Mouse (Mus musculus): ENCODE results near the gene Entpd7. TPM values are rescaled to one million over a fixed set of nuclear protein-coding genes. Genes with fewer than 3 reads are reported as not detected.
A peak's percentile ranks its signal among the peaks of the same experiment; 100 is the strongest.

The Entpd7 gene
- polyA plus RNA-seq, 1 experiment from 2014 or later: 7.9 TPM

GRCm38 (mm10) chr19:43663471-43663870 lies 26.0 kb upstream of the Entpd7 start:
- Histone ChIP-seq H3K4me3 (no peak overlapping the region), H3K4me1 (no peaks in the 10 kb centered on the region)

GRCm38 (mm10) chr19:43665441-43666048 lies 23.9 kb upstream of the Entpd7 start:
- DNase-seq (ENCODE audit: low spot score): no peak
- Histone ChIP-seq H3K9me3 (no peaks in the 10 kb centered on the region), H3K27ac (no peak overlapping the region), H3K36me3 (peaks cover 17% of the 10 kb centered on the region), H3K4me1 (no peaks in the 10 kb centered on the region), H3K4me3 (no peak overlapping the region), H3K27me3 (ENCODE audit: insufficient read depth, poor library complexity, severe bottlenecking) (peaks cover 12% of the 10 kb centered on the region; the same call in 1 of the 2 replicates)
- WGBS: 58% methylated on average over 12 of the region's 12 CpGs

More at GRCm38 (mm10) chr19:43663471-43663870, 26.0 kb upstream of the Entpd7 start:
- H3K9me3 ChIP-seq: no peaks in the 10 kb centered on the region
- H3K27me3 ChIP-seq (ENCODE audit: insufficient read depth, poor library complexity, severe bottlenecking): peaks cover 12% of the 10 kb centered on the region; the same call in 1 of the 2 replicates
- H3K27ac ChIP-seq: no peak overlapping the region
- no peak for DNase-seq (ENCODE audit: low spot score)
- 84% methylated on average over 8 of the region's 8 CpGs for WGBS
- H3K36me3 ChIP-seq: peaks cover 17% of the 10 kb centered on the region

GRCm38 (mm10) chr19:43666661-43667429 lies 22.6 kb upstream of the Entpd7 start:
- DNase-seq (ENCODE audit: low spot score): no peak
- H3K4me3 ChIP-seq: no peak overlapping the region
- peaks cover 5% of the 10 kb centered on the region for H3K4me1 ChIP-seq
- peaks cover 17% of the 10 kb centered on the region for H3K36me3 ChIP-seq
- H3K27me3 ChIP-seq (ENCODE audit: insufficient read depth, poor library complexity, severe bottlenecking): peaks cover 12% of the 10 kb centered on the region; the same call in 1 of the 2 replicates
- H3K27ac ChIP-seq: no peak overlapping the region
- WGBS: 84% methylated on average over 22 of the region's 22 CpGs
- H3K9me3 ChIP-seq: no peaks in the 10 kb centered on the region

- H3K4me1 ChIP-seq: peaks cover 5% of the 10 kb centered on the region
- no peaks in the 10 kb centered on the region for H3K9me3 ChIP-seq
- 77% methylated on average over 4 of the region's 4 CpGs for WGBS
- no peak for DNase-seq (ENCODE audit: low spot score)
- peaks cover 12% of the 10 kb centered on the region; the same call in 1 of the 2 replicates for H3K27me3 ChIP-seq (ENCODE audit: insufficient read depth, poor library complexity, severe bottlenecking)
- H3K4me3 ChIP-seq: no peak overlapping the region
- peaks cover 17% of the 10 kb centered on the region for H3K36me3 ChIP-seq
- no peak overlapping the region for H3K27ac ChIP-seq
These were observed 22.1 kb upstream of the Entpd7 start for GRCm38 (mm10) chr19:43667430-43667809.

GRCm38 (mm10) chr19:43669136-43669759 lies 20.2 kb upstream of the Entpd7 start:
- Histone ChIP-seq H3K36me3 (peaks cover 4% of the 10 kb centered on the region), H3K9me3 (no peaks in the 10 kb centered on the region), H3K27me3 (ENCODE audit: insufficient read depth, poor library complexity, severe bottlenecking) (0 out of 2 replicates have a peak, but pooled peaks cover 3% of the 10 kb centered on the region), H3K27ac (no peak overlapping the region), H3K4me3 (no peak overlapping the region), H3K4me1 (peaks cover 13% of the 10 kb centered on the region)
- WGBS: 80% methylated on average over 8 of the region's 8 CpGs
- DNase-seq (ENCODE audit: low spot score): no peak

- no peak for DNase-seq (ENCODE audit: low spot score)
- Histone ChIP-seq H3K4me3 (no peak overlapping the region), H3K4me1 (peaks cover 18% of the 10 kb centered on the region), H3K27me3 (ENCODE audit: insufficient read depth, poor library complexity, severe bottlenecking) (no peaks in the 10 kb centered on the region), H3K27ac (no peak overlapping the region), H3K36me3 (no peaks in the 10 kb centered on the region; the same call in 1 of the 2 replicates), H3K9me3 (no peaks in the 10 kb centered on the region)
- WGBS: 61% methylated on average over 7 of the region's 7 CpGs
These were observed 18.4 kb upstream of the Entpd7 start for GRCm38 (mm10) chr19:43671054-43671453.

GRCm38 (mm10) chr19:43673513-43674315 lies 15.8 kb upstream of the Entpd7 start:
- Histone ChIP-seq H3K4me1 (peaks cover 23% of the 10 kb centered on the region), H3K27ac (peak overlapping the region; percentile 97), H3K4me3 (peak overlapping the region; percentile 96), H3K27me3 (ENCODE audit: insufficient read depth, poor library complexity, severe bottlenecking) (peaks cover 10% of the 10 kb centered on the region; the same call in 1 of the 2 replicates), H3K36me3 (no peaks in the 10 kb centered on the region), H3K9me3 (no peaks in the 10 kb centered on the region)
- DNase-seq (ENCODE audit: low spot score): no peak
- WGBS: 9% methylated on average over 21 of the region's 21 CpGs

- peaks cover 14% of the 10 kb centered on the region; the same call in 1 of the 2 replicates for H3K27me3 ChIP-seq (ENCODE audit: insufficient read depth, poor library complexity, severe bottlenecking)
- 1% methylated on average over 28 of the region's 29 CpGs for WGBS
- no peaks in the 10 kb centered on the region for H3K9me3 ChIP-seq
- no peaks in the 10 kb centered on the region for H3K36me3 ChIP-seq
- peak overlapping the region; percentile 97 for H3K27ac ChIP-seq
- peaks cover 23% of the 10 kb centered on the region for H3K4me1 ChIP-seq
- peak overlapping the region; percentile 96 for H3K4me3 ChIP-seq
- no peak for DNase-seq (ENCODE audit: low spot score)
These were observed 15.2 kb upstream of the Entpd7 start for GRCm38 (mm10) chr19:43674316-43674689.

GRCm38 (mm10) chr19:43674730-43675524 lies 14.5 kb upstream of the Entpd7 start, which contains the start of gene Slc25a28:
Gene Slc25a28, minus strand, starts transcription at chr19:43674881.
- under 1% methylated on average over 75 of the region's 79 CpGs for WGBS
- H3K4me3 ChIP-seq: peak within 1 kb of the TSS; percentile 96

GRCm38 (mm10) chr19:43675525-43676400 lies 13.7 kb upstream of the Entpd7 start:
- H3K4me1 ChIP-seq: peaks cover 23% of the 10 kb centered on the region
- H3K27ac ChIP-seq: peak overlapping the region; percentile 97
- peaks cover 2% of the 10 kb centered on the region; the same call in 1 of the 2 replicates for H3K9me3 ChIP-seq
- DNase-seq (ENCODE audit: low spot score): no peak
- H3K27me3 ChIP-seq (ENCODE audit: insufficient read depth, poor library complexity, severe bottlenecking): peaks cover 21% of the 10 kb centered on the region; the same call in 1 of the 2 replicates
- WGBS: 3% methylated on average over 43 of the region's 43 CpGs
- H3K4me3 ChIP-seq: peak overlapping the region; percentile 96
- H3K36me3 ChIP-seq: no peaks in the 10 kb centered on the region

More at GRCm38 (mm10) chr19:43674730-43675524, 14.5 kb upstream of the Entpd7 start, which contains the start of gene Slc25a28:
- Histone ChIP-seq H3K9me3 (peaks cover under 1% of the 10 kb centered on the region; the same call in 1 of the 2 replicates), H3K4me1 (peaks cover 23% of the 10 kb centered on the region), H3K27me3 (ENCODE audit: insufficient read depth, poor library complexity, severe bottlenecking) (peaks cover 20% of the 10 kb centered on the region; the same call in 1 of the 2 replicates), H3K36me3 (no peaks in the 10 kb centered on the region), H3K27ac (peak within 1 kb of the TSS; percentile 97)
- DNase-seq (ENCODE audit: low spot score): peak; percentile 99
